Mouse (Mus musculus) ES-E14 (cell line): ENCODE data around the gene Cdkn2aip.

ENCODE experiments used
- CHD2 ChIP-seq: IDR thresholded peaks from 2 replicates; pipeline ENCODE4 v1.6.1; 2014; ENCODE audit warnings: mild to moderate bottlenecking, low read depth, low read length, inconsistent platforms
- HCFC1 ChIP-seq: IDR thresholded peaks from 2 replicates; pipeline ENCODE4 v1.6.1; 2012; ENCODE audit warnings: low read length, inconsistent platforms, borderline replicate concordance; ENCODE audit not compliant: insufficient read depth
- MAFK ChIP-seq: IDR thresholded peaks from 2 replicates; pipeline ENCODE4 v1.6.1; 2014; ENCODE audit warnings: mild to moderate bottlenecking, low read depth, low read length, inconsistent platforms; ENCODE audit not compliant: insufficient read depth

- TF ChIP-seq HCFC1 (no peak), MAFK (no peak), CHD2 (no peak)
Observed at GRCm38 (mm10) chr8:47744803-47745202, 31.1 kb upstream of the Cdkn2aip start.
